Mouse (Mus musculus): ENCODE data around the gene Ldlrad2. TPM values are rescaled to one million over a fixed set of nuclear protein-coding genes. Genes with fewer than 3 reads are reported as not detected.

Ldlrad2 gene
- total and polyA plus RNA-seq, 2 experiments from 2014 or later, result not detected

DNA sequence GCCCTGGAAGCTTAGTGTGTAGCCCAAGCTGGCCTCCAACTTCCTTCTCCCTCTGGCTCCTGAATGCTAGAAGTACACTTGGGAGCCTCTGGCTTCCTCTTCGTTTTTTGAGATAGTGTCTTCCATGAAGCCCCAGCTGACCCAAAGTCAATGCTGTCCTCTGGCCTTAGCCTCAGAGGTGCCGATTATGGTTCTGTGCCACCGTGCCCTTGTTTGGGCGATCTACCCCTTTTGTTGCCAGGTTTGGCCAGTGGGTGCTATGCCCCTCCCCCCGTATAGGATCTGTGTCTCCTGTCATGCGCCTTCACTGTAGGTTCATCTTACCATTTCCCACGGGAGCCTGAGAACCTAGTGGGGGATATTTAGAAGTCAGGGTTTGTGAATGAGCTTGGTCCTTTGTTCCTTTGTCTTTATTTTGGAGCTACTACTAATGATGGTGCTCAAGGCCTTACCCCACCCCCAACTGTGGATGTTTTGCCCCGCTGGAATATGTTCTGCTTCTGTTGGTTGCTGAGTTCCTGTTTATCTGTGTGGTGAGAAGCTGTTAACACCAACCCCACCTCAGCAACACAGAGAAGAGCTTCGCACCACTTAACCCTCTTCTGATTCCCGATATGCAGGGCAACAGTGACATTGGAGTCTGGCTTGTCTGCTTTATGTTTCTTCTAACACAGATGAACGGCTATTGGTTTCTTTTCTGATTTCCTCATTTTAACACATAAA is 29.2 kb upstream of the Ldlrad2 start:
- DNase-seq (ENCODE audit: low spot score) (peak; percentile 65), ATAC-seq (ENCODE audit: insufficient read depth, low read depth) (peak; percentile 85)
- Histone ChIP-seq H3K27ac (ENCODE audit: low read depth) (peak overlapping the region; percentile 20; the same call in 1 of the 2 replicates), H3K4me1 (ENCODE audit: control insufficient read depth, insufficient read depth) (peaks cover 16% of the 10 kb centered on the region), H3K4me2 (ENCODE audit: low read depth, low read length) (peak overlapping the region; percentile 31; the same call in 1 of the 2 replicates), H3K9ac (replicated peaks; ENCODE audit: low read depth, low read length) (no peak overlapping the region), H3K9me3 (replicated peaks; ENCODE audit: control insufficient read depth, low read length) (no peaks in the 10 kb centered on the region), H3K4me3 (ENCODE audit: low read depth, low read length) (no peak overlapping the region), H3K27me3 (ENCODE audit: control insufficient read depth, insufficient read depth, low read length) (no peaks in the 10 kb centered on the region), H3K36me3 (replicated peaks; ENCODE audit: control insufficient read depth, insufficient read depth, low read length) (peaks cover 39% of the 10 kb centered on the region)
- 42% methylated on average over 11 of the region's 11 CpGs for WGBS
- TF ChIP-seq EP300 (IDR thresholded peaks at IDR 0.05; ENCODE audit: low read depth) (peak; percentile 51; the same call in 1 of the 2 replicates), CTCF (IDR thresholded peaks at IDR 0.05; ENCODE audit: low read depth) (no peak)

DNA sequence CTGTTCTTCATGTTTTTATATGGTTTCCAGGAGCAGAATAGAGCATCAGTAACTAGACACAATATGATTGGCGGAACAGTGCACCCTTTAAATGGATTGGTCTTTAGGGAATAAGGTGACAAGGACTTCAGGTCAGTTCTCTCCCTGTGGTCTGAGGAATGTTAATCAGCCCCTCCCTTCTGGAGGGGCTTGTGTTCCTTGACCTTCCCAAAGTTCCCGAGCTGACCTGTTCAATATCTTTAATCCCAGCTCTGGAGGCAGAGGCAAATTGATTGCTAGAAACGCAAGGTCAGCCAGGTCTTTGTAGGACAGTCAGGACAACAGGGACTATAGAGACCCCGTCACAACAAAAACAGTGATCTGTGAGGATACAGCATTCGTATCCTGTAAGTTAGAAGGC is 24.2 kb upstream of the Ldlrad2 start:
- Histone ChIP-seq H3K27ac (ENCODE audit: low read depth) (no peak overlapping the region), H3K9me3 (replicated peaks; ENCODE audit: control insufficient read depth, low read length) (no peaks in the 10 kb centered on the region), H3K27me3 (ENCODE audit: control insufficient read depth, insufficient read depth, low read length) (no peaks in the 10 kb centered on the region), H3K4me1 (ENCODE audit: control insufficient read depth, insufficient read depth) (peaks cover 30% of the 10 kb centered on the region), H3K4me3 (ENCODE audit: low read depth, low read length) (no peak overlapping the region), H3K9ac (replicated peaks; ENCODE audit: low read depth, low read length) (no peak overlapping the region), H3K36me3 (replicated peaks; ENCODE audit: control insufficient read depth, insufficient read depth, low read length) (no peaks in the 10 kb centered on the region), H3K4me2 (ENCODE audit: low read depth, low read length) (no peak overlapping the region)
- TF ChIP-seq EP300 (IDR thresholded peaks at IDR 0.05; ENCODE audit: low read depth), result no peak
- no peak for TF ChIP-seq CTCF (IDR thresholded peaks at IDR 0.05; ENCODE audit: low read depth)
- ATAC-seq (ENCODE audit: insufficient read depth, low read depth) (no peak), DNase-seq (ENCODE audit: low spot score) (no peak)
- WGBS, result 79% methylated on average over 5 of the region's 5 CpGs

DNA sequence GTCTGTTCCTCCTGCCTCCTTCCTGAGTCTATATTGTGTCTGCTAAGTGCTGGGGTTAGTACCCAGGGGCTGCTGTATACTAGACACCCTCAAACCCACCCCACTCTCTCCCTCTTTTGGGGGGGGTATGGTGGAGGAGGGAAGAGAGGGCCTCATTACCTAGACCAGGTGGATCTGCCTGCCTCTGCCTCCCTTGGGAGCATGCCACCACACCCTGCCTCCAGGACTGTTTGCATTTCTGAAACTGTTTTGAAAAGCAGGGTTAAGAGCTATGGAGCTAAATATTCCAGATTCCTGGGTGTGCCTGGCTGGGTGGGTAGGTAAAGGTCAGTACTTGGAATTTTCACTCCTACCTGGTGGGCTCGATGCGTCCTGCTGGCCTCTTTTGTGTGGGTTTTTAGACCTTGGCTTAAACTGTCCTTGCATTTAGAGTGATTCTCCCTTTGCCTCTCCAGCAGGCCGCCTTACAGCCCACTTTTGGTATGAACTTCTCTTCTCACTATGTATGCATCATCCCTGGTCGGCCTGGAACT is 22.8 kb upstream of the Ldlrad2 start:
- TF ChIP-seq EP300 (IDR thresholded peaks at IDR 0.05; ENCODE audit: low read depth), result no peak
- TF ChIP-seq CTCF (IDR thresholded peaks at IDR 0.05; ENCODE audit: low read depth), result no peak
- no peaks in the 10 kb centered on the region for H3K9me3 ChIP-seq (replicated peaks; ENCODE audit: control insufficient read depth, low read length)
- no peaks in the 10 kb centered on the region for H3K27me3 ChIP-seq (ENCODE audit: control insufficient read depth, insufficient read depth, low read length)
- no peaks in the 10 kb centered on the region for H3K36me3 ChIP-seq (replicated peaks; ENCODE audit: control insufficient read depth, insufficient read depth, low read length)
- no peak overlapping the region for H3K4me2 ChIP-seq (ENCODE audit: low read depth, low read length)
- ATAC-seq (ENCODE audit: insufficient read depth, low read depth) (no peak), DNase-seq (ENCODE audit: low spot score) (no peak)
- H3K27ac ChIP-seq (ENCODE audit: low read depth), result no peak overlapping the region
- H3K4me1 ChIP-seq (ENCODE audit: control insufficient read depth, insufficient read depth), result peaks cover 22% of the 10 kb centered on the region
- WGBS, result 93% methylated on average over 4 of the region's 4 CpGs
- no peak overlapping the region for H3K9ac ChIP-seq (replicated peaks; ENCODE audit: low read depth, low read length)
- no peak overlapping the region for H3K4me3 ChIP-seq (ENCODE audit: low read depth, low read length)

DNA sequence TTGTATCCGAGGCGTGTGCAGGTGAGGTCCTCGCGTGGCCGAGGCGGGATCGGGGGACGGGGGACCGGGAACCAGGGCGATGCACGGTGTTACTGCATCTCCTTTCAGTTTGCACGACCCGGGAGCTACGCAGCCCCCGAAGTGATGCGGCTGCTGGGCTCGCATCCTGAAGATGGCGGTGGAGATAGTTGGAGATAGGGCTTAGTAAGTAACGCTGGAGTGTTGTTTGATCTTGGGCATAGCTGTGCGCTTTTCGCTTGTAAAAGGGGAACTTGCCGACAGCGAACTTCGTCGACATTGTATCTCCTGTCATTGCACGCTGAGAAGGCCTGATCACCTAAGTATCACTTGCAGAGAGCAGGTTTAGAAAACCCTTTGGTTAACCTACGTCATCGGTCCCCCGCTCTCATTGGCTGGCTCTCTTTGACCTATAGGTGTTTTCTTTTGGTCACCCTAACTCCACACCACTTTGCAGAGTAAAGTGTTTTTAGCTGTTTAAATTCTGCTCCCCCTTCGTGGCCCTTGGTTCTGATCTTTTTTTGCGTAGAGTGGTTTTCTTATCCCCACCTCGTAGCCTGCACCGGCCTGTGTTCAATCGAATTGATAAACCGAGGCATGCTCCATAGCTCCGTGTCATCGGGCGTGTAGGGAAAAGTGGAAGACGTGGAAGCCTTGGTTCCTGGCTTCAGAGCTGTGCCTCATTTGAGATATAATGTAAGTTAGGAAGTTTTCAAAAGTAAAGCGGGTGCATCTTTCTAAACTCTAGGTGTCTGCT is 20.3 kb upstream of the Ldlrad2 start:
- Histone ChIP-seq H3K4me1 (ENCODE audit: control insufficient read depth, insufficient read depth) (peaks cover 22% of the 10 kb centered on the region), H3K36me3 (replicated peaks; ENCODE audit: control insufficient read depth, insufficient read depth, low read length) (no peaks in the 10 kb centered on the region), H3K9ac (replicated peaks; ENCODE audit: low read depth, low read length) (peak overlapping the region; percentile 76), H3K27me3 (ENCODE audit: control insufficient read depth, insufficient read depth, low read length) (no peaks in the 10 kb centered on the region), H3K4me2 (ENCODE audit: low read depth, low read length) (peak overlapping the region; percentile 79), H3K9me3 (replicated peaks; ENCODE audit: control insufficient read depth, low read length) (no peaks in the 10 kb centered on the region), H3K4me3 (ENCODE audit: low read depth, low read length) (peak overlapping the region; percentile 74), H3K27ac (ENCODE audit: low read depth) (peak overlapping the region; percentile 99)
- no peak for TF ChIP-seq EP300 (IDR thresholded peaks at IDR 0.05; ENCODE audit: low read depth)
- TF ChIP-seq CTCF (IDR thresholded peaks at IDR 0.05; ENCODE audit: low read depth), result no peak
- DNase-seq (ENCODE audit: low spot score) (peak; percentile 19), ATAC-seq (ENCODE audit: insufficient read depth, low read depth) (no peak)
- WGBS, result 2% methylated on average over 40 of the region's 40 CpGs

DNA sequence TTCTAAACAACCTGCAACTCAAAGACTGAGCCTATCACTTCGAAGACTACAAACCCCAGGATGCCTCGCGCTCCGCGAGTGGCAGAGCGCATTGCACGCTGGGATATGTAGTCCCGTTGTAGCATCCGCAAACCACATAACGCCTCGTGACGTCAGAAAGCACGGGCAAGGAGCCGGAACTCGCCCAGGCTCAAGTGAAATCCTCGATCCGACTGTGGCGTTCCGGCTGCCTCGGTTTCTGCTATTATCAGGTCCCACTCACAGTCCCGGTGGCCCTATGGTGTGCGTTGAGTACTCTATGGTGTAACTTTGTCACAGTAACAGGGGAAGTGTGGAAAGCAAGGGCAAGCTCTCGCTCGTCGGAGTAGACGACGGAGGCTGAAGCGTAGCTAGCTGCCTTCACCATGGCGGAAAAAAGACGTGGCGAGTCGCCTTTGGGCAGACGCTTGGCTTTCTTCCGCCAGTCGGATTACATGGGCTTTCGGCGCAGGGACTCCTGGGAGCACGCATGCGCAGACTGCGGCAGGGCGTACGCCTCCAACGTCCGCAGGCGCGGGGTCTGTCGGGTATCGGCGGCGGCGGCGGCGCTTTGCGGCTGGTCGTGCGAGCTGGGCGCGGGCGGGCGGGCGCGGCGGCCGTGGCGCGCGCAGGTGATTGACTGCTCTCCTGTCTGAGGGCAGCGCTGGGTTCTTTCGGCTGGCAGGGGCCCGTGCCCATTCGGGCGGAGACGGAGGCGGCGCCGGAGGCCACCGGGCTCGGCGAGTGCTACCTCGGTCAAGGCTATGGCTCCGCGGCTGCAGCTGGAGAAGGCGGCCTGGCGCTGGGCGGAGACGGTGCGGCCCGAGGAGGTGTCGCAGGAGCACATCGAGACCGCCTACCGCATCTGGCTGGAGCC is 19.5 kb upstream of the Ldlrad2 start, which contains the start of gene Usp48:
Gene Usp48, plus strand, starts transcription at position 155 of the 895 bp plus-strand sequence.
- peak within 1 kb of the TSS; percentile 74 for H3K4me3 ChIP-seq (ENCODE audit: low read depth, low read length)
- H3K4me1 ChIP-seq (ENCODE audit: control insufficient read depth, insufficient read depth), result peaks cover 22% of the 10 kb centered on the region
- ATAC-seq (ENCODE audit: insufficient read depth, low read depth) (peak; percentile 95), DNase-seq (ENCODE audit: low spot score) (peak; percentile 98)
- no peaks in the 10 kb centered on the region for H3K27me3 ChIP-seq (ENCODE audit: control insufficient read depth, insufficient read depth, low read length)
- peak within 1 kb of the TSS; percentile 99 for H3K27ac ChIP-seq (ENCODE audit: low read depth)
- peak within 1 kb of the TSS; percentile 76 for H3K9ac ChIP-seq (replicated peaks; ENCODE audit: low read depth, low read length)
- no peaks in the 10 kb centered on the region for H3K36me3 ChIP-seq (replicated peaks; ENCODE audit: control insufficient read depth, insufficient read depth, low read length)
- H3K4me2 ChIP-seq (ENCODE audit: low read depth, low read length), result peak within 1 kb of the TSS; percentile 79
- TF ChIP-seq CTCF (IDR thresholded peaks at IDR 0.05; ENCODE audit: low read depth) (no peak), EP300 (IDR thresholded peaks at IDR 0.05; ENCODE audit: low read depth) (no peak)
- under 1% methylated on average over 91 of the region's 92 CpGs for WGBS
- H3K9me3 ChIP-seq (replicated peaks; ENCODE audit: control insufficient read depth, low read length), result no peaks in the 10 kb centered on the region

Data from heart, postnatal 0 days (tissue).